Mouse (Mus musculus) liver (tissue): Measurements from ENCODE around the gene Klra7.
"Not testable (repeated sequence)": the region's sequence is repeated elsewhere in the genome, so short reads cannot be mapped to it uniquely, and the experiment has no call there.

Source experiments
- DNase-seq: peaks from one replicate; pipeline ENCODE4 v3.0.0-alpha.2; 2020; ENCODE audit warnings: mixed read lengths

Klra7 gene

DNA sequence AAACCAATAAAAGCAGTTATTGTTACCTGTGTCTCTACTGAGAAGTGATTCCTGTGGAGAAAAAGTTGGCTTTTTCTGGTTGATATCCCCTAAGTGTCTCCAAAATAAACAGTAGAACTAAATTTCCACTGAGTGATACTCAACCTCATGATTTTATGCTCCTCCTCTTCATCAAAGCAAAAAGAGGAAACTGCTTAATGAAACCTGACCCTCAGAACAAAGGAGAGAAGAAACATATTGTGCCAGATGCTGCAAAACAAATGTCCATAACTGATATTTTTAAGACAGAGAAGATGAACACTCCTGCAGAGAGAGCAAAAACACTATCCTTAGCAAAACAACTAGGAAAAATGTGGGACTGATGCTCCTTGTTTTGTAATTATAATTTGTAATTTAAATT is at the start of gene Klra7:
Klra7 (minus strand) TSS at position 101 of the 400 bp plus-strand sequence.
- no peak for DNase-seq

DNA sequence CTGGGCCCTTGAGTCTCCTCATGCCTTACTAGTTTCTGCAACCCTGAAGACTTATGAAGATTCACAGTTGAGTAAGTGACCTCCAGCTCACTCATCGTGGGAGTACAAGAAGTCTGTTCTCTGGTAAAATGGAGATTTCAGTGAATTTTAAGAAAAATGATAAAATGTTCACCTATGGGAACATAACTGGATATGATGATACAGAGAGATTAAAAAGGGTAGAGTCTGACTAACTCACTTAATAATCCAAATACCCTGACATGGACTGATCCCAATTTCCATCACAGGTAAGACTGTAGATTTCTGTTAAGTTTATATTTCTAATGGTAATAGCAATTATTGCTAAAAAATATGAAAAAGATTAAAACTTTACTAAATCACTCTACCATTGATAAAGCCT is 48.7 kb upstream of the Klra7 start, which contains the start of gene Klra10:
Klra10 (minus strand) TSS at position 101 of the 400 bp plus-strand sequence.
- DNase-seq: not testable (repeated sequence)

DNA sequence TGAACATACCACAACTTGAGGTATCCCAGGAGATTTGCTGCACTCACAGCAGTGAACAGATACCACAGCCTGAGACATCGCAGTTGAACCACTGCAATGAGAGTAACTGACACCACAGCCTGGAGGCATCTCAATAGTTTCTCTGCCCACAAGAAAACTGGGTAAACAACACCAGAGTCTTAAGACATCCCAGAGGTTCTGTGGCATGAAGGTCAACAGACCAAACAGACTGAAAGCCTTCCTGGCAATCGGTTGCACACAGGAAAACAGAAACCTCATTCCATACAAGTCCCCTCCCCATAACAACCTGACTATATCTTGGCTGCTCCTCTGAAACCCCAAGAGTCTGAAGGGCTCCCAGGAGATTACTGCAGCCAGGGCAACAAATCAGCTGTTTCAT is 22.2 kb upstream of the Klra7 start:
- no peak for DNase-seq

DNA sequence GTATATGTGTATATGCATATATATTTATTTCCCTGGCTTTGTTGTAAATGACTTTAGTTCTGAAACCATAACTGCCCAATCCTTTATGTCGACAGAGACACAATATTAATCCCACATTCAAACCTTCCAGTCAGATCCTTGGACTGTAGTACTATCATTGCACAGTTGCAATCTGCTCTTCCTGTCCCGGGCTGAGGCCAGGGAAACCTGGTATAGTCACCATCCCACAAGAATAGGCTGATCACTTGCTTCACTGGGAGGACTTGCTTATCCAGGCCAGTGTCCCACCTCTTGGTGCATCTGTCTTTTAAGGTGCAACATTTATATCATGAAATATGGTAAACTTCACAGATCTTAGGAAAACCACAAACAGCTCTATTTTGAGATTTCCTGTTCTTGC is 4.4 kb upstream of the Klra7 start:
- DNase-seq: no peak

DNA sequence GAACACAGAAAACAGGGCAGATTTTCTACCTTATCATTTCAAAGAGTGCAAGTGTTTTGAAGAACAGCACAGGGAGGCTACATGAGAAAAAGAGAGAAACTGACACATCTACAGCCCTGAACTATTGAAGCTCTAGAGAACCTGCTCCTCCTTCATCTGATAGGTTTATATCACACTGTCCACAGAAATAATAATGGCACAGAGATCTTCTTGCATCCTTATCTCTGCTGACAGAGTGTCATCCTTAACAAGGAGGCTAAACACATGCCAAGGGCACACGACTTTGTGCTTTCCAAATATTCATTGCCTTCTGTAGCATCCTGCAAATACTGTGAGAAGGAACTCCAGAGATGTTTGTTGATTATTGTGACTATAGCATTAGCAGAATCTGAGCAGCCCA is 3.5 kb upstream of the Klra7 start:
- DNase-seq: no peak

DNA sequence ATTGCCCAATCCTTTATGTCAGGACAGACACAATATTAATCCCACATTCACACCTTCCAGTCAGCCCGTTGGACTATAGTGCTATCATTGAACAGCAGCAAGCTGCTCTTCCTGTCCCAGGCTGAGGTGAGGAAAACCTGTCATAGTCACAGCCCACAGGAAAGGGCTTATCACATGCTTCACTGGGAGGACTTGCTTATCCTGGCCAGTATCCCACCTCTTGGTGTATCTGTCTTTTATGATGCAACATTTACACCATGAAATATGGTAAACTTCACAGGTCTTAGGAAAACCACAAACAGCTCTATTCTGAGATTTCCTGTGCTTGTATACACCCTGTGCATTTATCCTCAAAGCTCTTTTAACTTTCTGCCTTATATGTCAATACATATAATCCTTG is 35.7 kb downstream of the Klra7 start:
- not testable (repeated sequence) for DNase-seq

DNA sequence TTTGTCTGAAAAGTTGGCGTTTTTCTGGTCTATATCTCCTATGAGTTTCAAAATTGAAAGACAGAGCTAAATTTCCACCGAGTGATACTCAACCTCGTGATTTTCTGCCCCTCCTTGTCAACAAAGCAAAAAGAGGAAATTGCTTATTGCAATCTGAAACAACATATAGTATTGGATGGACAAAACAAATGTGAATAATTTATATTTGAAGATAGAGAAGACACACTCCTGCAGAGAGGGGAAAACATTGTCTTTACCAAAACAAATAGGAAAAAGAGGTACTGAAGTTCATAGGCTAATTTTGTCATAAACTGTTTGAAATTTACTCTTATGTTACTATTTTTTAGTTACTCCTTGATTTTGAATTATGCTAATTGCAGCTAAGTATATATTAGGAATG is 40.1 kb downstream of the Klra7 start, which contains the start of gene Klra9:
Klra9 (minus strand) TSS at position 101 of the 400 bp plus-strand sequence.
- DNase-seq: not testable (repeated sequence)
